Mouse (Mus musculus) liver, adult 2 months (tissue): ENCODE data around the gene Lhpp. TPM values are rescaled to one million over a fixed set of nuclear protein-coding genes. Genes with fewer than 3 reads are reported as not detected.

Experiments
- DNase-seq: peaks from one replicate; pipeline ENCODE4 v3.0.0-alpha.2; 2011; ENCODE audit warnings: low read depth, low spot score; ENCODE audit errors: extremely low read depth
- H3K27ac ChIP-seq: fragments of 200-500 bp; replicated peaks from 2 replicates; pipeline ENCODE4 v1.5.1; 2012; ENCODE audit warnings: low read depth, mild to moderate bottlenecking, control low read depth, inconsistent platforms, low read length; ENCODE audit not compliant: insufficient read depth
- H3K27me3 ChIP-seq: fragments of 200-500 bp; 2 replicates; pipeline ENCODE4 v1.6.1; 2012; ENCODE audit warnings: mild to moderate bottlenecking, moderate library complexity, low read length, inconsistent platforms; ENCODE audit not compliant: control insufficient read depth, insufficient read depth
- H3K36me3 ChIP-seq: fragments of 200-500 bp; 2 replicates; pipeline ENCODE4 v1.6.1; 2012; ENCODE audit warnings: low read length, inconsistent platforms; ENCODE audit not compliant: control insufficient read depth, insufficient read depth
- H3K4me1 ChIP-seq: fragments of 200-500 bp; 2 replicates; pipeline ENCODE4 v1.6.1; 2011; ENCODE audit warnings: low read length; ENCODE audit not compliant: control insufficient read depth, insufficient read depth
- H3K4me3 ChIP-seq: fragments of 200-500 bp; 2 replicates; pipeline ENCODE4 v1.5.1; 2011; ENCODE audit warnings: low read depth, mild to moderate bottlenecking, control low read depth, low read length, moderate library complexity; ENCODE audit not compliant: insufficient read depth
- H3K79me2 ChIP-seq: fragments of 200-500 bp; 2 replicates; pipeline ENCODE4 v1.6.1; 2012; ENCODE audit warnings: inconsistent platforms, mild to moderate bottlenecking, low read length, moderate library complexity; ENCODE audit not compliant: control insufficient read depth, insufficient read depth
- H3K9ac ChIP-seq: fragments of 200-500 bp; 2 replicates; pipeline ENCODE4 v1.6.1; 2012; ENCODE audit warnings: low read depth, mild to moderate bottlenecking, control low read depth, inconsistent platforms, low read length
- CTCF ChIP-seq: fragments of 200-500 bp; IDR thresholded peaks from 2 replicates; pipeline ENCODE4 v1.5.1; 2011; ENCODE audit warnings: low read depth, low read length, control low read depth
- POLR2A ChIP-seq: fragments of 200-500 bp; IDR thresholded peaks from 2 replicates; pipeline ENCODE4 v1.6.1; 2011; ENCODE audit warnings: low read length, control low read depth; ENCODE audit not compliant: insufficient read depth; ENCODE audit errors: extremely low read depth
- WGBS: fragments of 180-500 bp; shearing (Covaris S2); methylation state at CpG from one replicate; pipeline ENCODE4 v1.1.7; 2018; 5-methylcytosine and 5-hydroxymethylcytosine counted together
- polyA plus RNA-seq: library from polyadenylated mRNA; depleted of rRNA; stranded (reverse); fragments of >200 nt; gene quantifications from 2 replicates; pipeline ENCODE4 v1.2.3, GENCODE M21; 2012
- total RNA-seq: library from RNA; depleted of rRNA; stranded (reverse); fragments of >200 nt; gene quantifications from 2 replicates; pipeline ENCODE4 v1.2.3, GENCODE M21; 2014

Lhpp gene
- total and polyA plus RNA-seq, 2 experiments: 60.2 to 137 TPM

DNA sequence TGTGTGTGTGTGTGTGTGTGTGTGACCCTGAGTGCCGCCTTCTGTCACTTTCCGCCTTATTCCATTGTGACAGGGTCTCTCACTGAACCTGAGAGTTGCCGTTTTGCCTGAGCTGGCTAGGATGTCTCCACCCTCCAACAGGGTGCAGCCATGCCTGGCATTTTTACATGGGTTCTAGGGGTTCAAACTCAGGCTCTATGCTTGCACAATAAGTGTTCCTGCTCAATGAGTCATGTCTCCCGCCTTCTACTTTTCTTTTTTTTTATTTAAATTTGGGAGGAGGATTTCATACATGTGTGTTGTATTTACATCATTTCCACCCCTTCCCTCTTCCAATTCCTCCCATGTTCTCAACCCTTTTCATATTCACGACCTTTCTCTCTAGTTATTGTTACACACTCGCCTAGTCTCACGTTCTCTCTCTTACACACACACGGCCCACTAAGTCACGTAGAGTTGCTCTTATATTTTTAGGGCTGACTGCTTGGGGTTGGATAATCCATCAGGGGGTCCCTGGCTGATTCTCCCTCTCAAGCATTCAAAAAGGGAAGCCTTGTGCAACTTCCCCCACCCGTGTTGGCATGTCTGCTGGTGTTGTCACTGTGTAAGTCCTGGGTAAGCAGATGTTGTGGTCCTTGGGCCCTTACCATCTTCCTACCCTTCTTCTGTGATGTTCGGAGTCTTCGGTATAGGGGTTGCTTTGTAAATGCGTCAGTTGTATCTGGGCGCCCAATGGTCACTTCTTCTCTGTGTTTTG, 80.5 kb downstream of the Lhpp start:
- Histone ChIP-seq H3K79me2 (no peaks in the 10 kb centered on the region), H3K36me3 (no peaks in the 10 kb centered on the region), H3K27ac (no peak overlapping the region), H3K4me1 (peaks cover 2% of the 10 kb centered on the region; the same call in 1 of the 2 replicates), H3K9ac (no peak overlapping the region), H3K27me3 (no peaks in the 10 kb centered on the region), H3K4me3 (no peak overlapping the region)
- no peak for DNase-seq
- TF ChIP-seq POLR2A (no peak), CTCF (no peak)
- WGBS: 92% methylated on average over 14 of the region's 14 CpGs

DNA sequence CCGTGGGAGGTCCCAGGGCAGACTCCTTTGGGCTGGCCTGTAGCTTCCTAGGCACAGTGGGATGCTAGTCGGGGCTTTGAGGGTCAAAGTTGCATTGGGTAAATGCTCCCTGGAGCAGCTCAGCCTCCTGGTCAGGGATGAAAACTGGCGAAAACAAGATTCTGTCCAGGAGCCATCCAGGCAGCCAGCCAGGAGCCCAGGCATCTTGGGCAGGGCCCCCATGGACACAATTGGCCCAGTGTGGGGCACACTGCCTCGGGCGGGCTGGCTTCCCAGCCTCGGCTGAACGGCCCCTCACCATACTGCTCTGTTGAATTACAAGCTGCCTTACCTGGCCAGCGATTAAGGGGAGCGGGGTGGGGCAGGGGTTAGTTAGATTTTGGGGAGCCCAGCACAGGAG, 82.3 kb downstream of the Lhpp start:
- no peak overlapping the region for H3K4me3 ChIP-seq
- H3K27me3 ChIP-seq: no peaks in the 10 kb centered on the region
- TF ChIP-seq CTCF (no peak), POLR2A (no peak)
- H3K79me2 ChIP-seq: no peaks in the 10 kb centered on the region
- H3K4me1 ChIP-seq: peaks cover 2% of the 10 kb centered on the region; the same call in 1 of the 2 replicates
- H3K36me3 ChIP-seq: no peaks in the 10 kb centered on the region
- no peak overlapping the region for H3K27ac ChIP-seq
- DNase-seq: no peak
- 88% methylated on average over 9 of the region's 9 CpGs for whole genome bisulfite sequencing
- H3K9ac ChIP-seq: no peak overlapping the region

GRCm38 (mm10) chr7:132693561-132693960, 83.1 kb downstream of the Lhpp start:
- no peaks in the 10 kb centered on the region for H3K27me3 ChIP-seq
- no peak for DNase-seq
- no peak overlapping the region for H3K27ac ChIP-seq
- no peak overlapping the region for H3K4me3 ChIP-seq
- no peak for TF ChIP-seq POLR2A
- no peak for TF ChIP-seq CTCF
- no peaks in the 10 kb centered on the region for H3K79me2 ChIP-seq
- H3K4me1 ChIP-seq: peaks cover 2% of the 10 kb centered on the region; the same call in 1 of the 2 replicates
- WGBS: 96% methylated on average over 2 of the region's 2 CpGs
- no peak overlapping the region for H3K9ac ChIP-seq
- H3K36me3 ChIP-seq: no peaks in the 10 kb centered on the region

- no peak for DNase-seq
- Histone ChIP-seq H3K27me3 (no peaks in the 10 kb centered on the region), H3K9ac (no peak overlapping the region), H3K27ac (no peak overlapping the region), H3K4me1 (no peaks in the 10 kb centered on the region), H3K4me3 (no peak overlapping the region), H3K36me3 (no peaks in the 10 kb centered on the region), H3K79me2 (no peaks in the 10 kb centered on the region)
- 93% methylated on average over 8 of the region's 8 CpGs for WGBS
- TF ChIP-seq CTCF: no peak
- TF ChIP-seq POLR2A: no peak
Observed at GRCm38 (mm10) chr7:132697258-132697796, 86.9 kb downstream of the Lhpp start.

GRCm38 (mm10) chr7:132698737-132699136, 88.3 kb downstream of the Lhpp start:
- WGBS: 92% methylated on average over 4 of the region's 4 CpGs
- TF ChIP-seq CTCF (no peak), POLR2A (no peak)
- Histone ChIP-seq H3K4me1 (peaks cover 6% of the 10 kb centered on the region), H3K79me2 (no peaks in the 10 kb centered on the region), H3K36me3 (no peaks in the 10 kb centered on the region), H3K4me3 (no peak overlapping the region), H3K27ac (no peak overlapping the region), H3K9ac (no peak overlapping the region), H3K27me3 (no peaks in the 10 kb centered on the region)
- DNase-seq: no peak

- Histone ChIP-seq H3K9ac (no peak overlapping the region), H3K36me3 (no peaks in the 10 kb centered on the region), H3K27me3 (no peaks in the 10 kb centered on the region), H3K4me3 (no peak overlapping the region), H3K4me1 (peaks cover 10% of the 10 kb centered on the region), H3K27ac (no peak overlapping the region), H3K79me2 (no peaks in the 10 kb centered on the region)
- TF ChIP-seq POLR2A: no peak
- no peak for TF ChIP-seq CTCF
- DNase-seq: no peak
- 85% methylated on average over 4 of the region's 4 CpGs for WGBS
Observed at GRCm38 (mm10) chr7:132699165-132699564, 88.7 kb downstream of the Lhpp start.
